Mouse (Mus musculus) thymus, postnatal 10 days (tissue): Measurements from ENCODE around the gene Psma1.

Source experiments
- DNase-seq, 2 experiments: peaks; one replicate each; pipeline ENCODE4 v3.0.0; 2021; ENCODE audit warnings: low spot score in 2 of 2

Psma1 gene

GRCm38 (mm10) chr7:114276005-114276752 is at the start of gene Psma1:
Gene Psma1 (minus strand): TSS chr7:114276118.
- peak; percentile 91 to 94 for DNase-seq

- DNase-seq = no peak
These were observed 47.6 kb upstream of the Psma1 start for GRCm38 (mm10) chr7:114323527-114323926.

- DNase-seq = no peak
These were observed 46.9 kb upstream of the Psma1 start for GRCm38 (mm10) chr7:114322531-114323441.

GRCm38 (mm10) chr7:114321694-114322372 is 45.9 kb upstream of the Psma1 start:
- no peak for DNase-seq

- DNase-seq = peak; percentile 32 to 37
These were observed 42.0 kb upstream of the Psma1 start for GRCm38 (mm10) chr7:114317896-114318295.

- peak; percentile 80 to 84 for DNase-seq
These were observed 41.5 kb upstream of the Psma1 start for GRCm38 (mm10) chr7:114317389-114317792.

GRCm38 (mm10) chr7:114316361-114316871 is 40.5 kb upstream of the Psma1 start:
- peak; percentile 32 to 34 for DNase-seq

GRCm38 (mm10) chr7:114311209-114311608 is 35.3 kb upstream of the Psma1 start:
- DNase-seq = no peak

GRCm38 (mm10) chr7:114309020-114309419 is 33.1 kb upstream of the Psma1 start:
- DNase-seq = no peak

GRCm38 (mm10) chr7:114301293-114301782 is 25.4 kb upstream of the Psma1 start:
- DNase-seq = no peak

- no peak for DNase-seq
These were observed 24.9 kb upstream of the Psma1 start for GRCm38 (mm10) chr7:114300782-114301181.

GRCm38 (mm10) chr7:114299247-114299646 is 23.3 kb upstream of the Psma1 start:
- no peak for DNase-seq

GRCm38 (mm10) chr7:114294698-114295097 is 18.8 kb upstream of the Psma1 start:
- peak in 1 of 2 experiments; percentile 35 for DNase-seq

GRCm38 (mm10) chr7:114293903-114294302 is 18.0 kb upstream of the Psma1 start:
- no peak for DNase-seq

GRCm38 (mm10) chr7:114292501-114292971 is 16.6 kb upstream of the Psma1 start:
- no peak for DNase-seq

- peak in 1 of 2 experiments; percentile 31 for DNase-seq
These were observed 15.8 kb upstream of the Psma1 start for GRCm38 (mm10) chr7:114291461-114292335.

GRCm38 (mm10) chr7:114290078-114290506 is 14.2 kb upstream of the Psma1 start:
- no peak for DNase-seq

GRCm38 (mm10) chr7:114284296-114284910 is 8.5 kb upstream of the Psma1 start:
- no peak for DNase-seq

GRCm38 (mm10) chr7:114283006-114283405 is 7.1 kb upstream of the Psma1 start:
- DNase-seq = no peak

- peak; percentile 58 to 80 for DNase-seq
These were observed 5.8 kb upstream of the Psma1 start for GRCm38 (mm10) chr7:114281671-114282070.
